Comparison of ENCODE assay signal across 8 mouse cellular contexts in the genomic region with DNA sequence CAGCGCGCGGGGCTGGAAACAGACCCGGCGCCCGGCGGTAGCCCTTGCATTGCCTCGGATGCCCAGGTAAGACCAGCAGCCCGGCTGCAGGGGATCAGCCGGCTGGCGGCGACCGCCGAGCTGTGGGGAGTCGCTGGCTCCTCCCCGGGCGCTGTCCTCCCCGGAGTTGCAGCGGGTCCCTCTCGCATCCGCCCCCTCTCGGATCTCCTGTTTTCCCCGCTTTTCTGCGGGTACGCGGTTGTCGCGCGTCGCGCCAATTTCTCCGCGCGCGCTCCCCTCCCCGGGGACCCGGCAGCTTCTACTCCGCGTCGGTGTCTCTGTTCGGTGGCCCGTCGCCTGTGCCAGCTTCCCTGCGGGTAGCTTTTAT. TPM values are rescaled to one million over a fixed set of nuclear protein-coding genes. Genes with fewer than 3 reads are reported as not detected.
DNase-seq lines count a peak whose midpoint lies in the region; ATAC-seq and TF ChIP-seq lines count a peak whose summit lies in the region.

No protein-coding gene starts in this region.

- H3K27ac ChIP-seq in limb, embryonic 11.5 days (replicated peaks; ENCODE audit: low read depth, low read length) = peak overlapping the region; percentile 86
- H3K27ac ChIP-seq in olfactory bulb, adult 2 months (ENCODE audit: insufficient read depth, low read depth, low read length) = peak overlapping the region; percentile 58

- H3K27me3 ChIP-seq in limb, embryonic 11.5 days (ENCODE audit: control insufficient read depth, insufficient read depth, low read length) = no peaks in the 10 kb centered on the region

- peaks cover 5% of the 10 kb centered on the region; the same call in 1 of the 2 replicates for H3K4me1 ChIP-seq in limb, embryonic 11.5 days (ENCODE audit: control insufficient read depth, insufficient read depth, low read length)
- peaks cover 10% of the 10 kb centered on the region; the same call in 1 of the 2 replicates for H3K4me1 ChIP-seq in olfactory bulb, adult 2 months (ENCODE audit: control insufficient read depth, insufficient read depth, low read length)

- H3K4me3 ChIP-seq in limb, embryonic 11.5 days (ENCODE audit: low read depth, low read length) = peak overlapping the region; percentile 76
- peak overlapping the region; percentile 77 for H3K4me3 ChIP-seq in olfactory bulb, adult 2 months (ENCODE audit: insufficient read depth, low read depth, low read length)

- under 1% methylated on average over 33 of the region's 44 CpGs for WGBS in limb, embryonic 11.5 days
- WGBS in olfactory bulb, adult 2 months = under 1% methylated on average over 44 of the region's 44 CpGs

- H3K36me3 ChIP-seq in limb, embryonic 11.5 days (ENCODE audit: control insufficient read depth, insufficient read depth, low read length) = no peaks in the 10 kb centered on the region

- H3K4me2 ChIP-seq in limb, embryonic 11.5 days (ENCODE audit: low read depth, severe bottlenecking) = peak overlapping the region; percentile 57

- no peak for TF ChIP-seq POLR2A in olfactory bulb, adult 2 months (IDR thresholded peaks at IDR 0.05; ENCODE audit: insufficient read depth, low read depth, low read length)

- TF ChIP-seq CTCF in olfactory bulb, adult 2 months (IDR thresholded peaks at IDR 0.05; ENCODE audit: insufficient read depth, low read depth, low read length) = no peak

- H3K9ac ChIP-seq in limb, embryonic 11.5 days (ENCODE audit: low read length) = peak overlapping the region; percentile 72

- peak; percentile 88 for ATAC-seq in limb, embryonic 11.5 days (ENCODE audit: insufficient number of reproducible peaks, low FRiP score, low TSS enrichment, low read depth)

- DNase-seq in frontal cortex, adult 2 months (ENCODE audit: extremely low spot score in 1 of 2, low spot score in 1 of 2) = peak; percentile 14 to 59
- DNase-seq in frontal cortex, postnatal 14 days (ENCODE audit: low spot score in 2 of 2) = no peak
- peak; percentile 82 for DNase-seq in thymus, postnatal 0 days (ENCODE audit: low spot score)
- no peak for DNase-seq in thymus, adult 18-20 months
- no peak for DNase-seq in limb, embryonic 11.5 days (ENCODE audit: low spot score)
- DNase-seq in frontal cortex, postnatal 10 days (ENCODE audit: low spot score in 2 of 2) = no peak
- DNase-seq in right cerebral cortex, adult 2 months (ENCODE audit: low spot score in 2 of 2) = no peak

- no peaks in the 10 kb centered on the region for H3K9me3 ChIP-seq in limb, embryonic 11.5 days (ENCODE audit: control insufficient read depth, low read length)

RNA-seq across cellular contexts. Expression of a gene that starts 0.4 kb away (rescaled TPM):
- polyA plus RNA-seq in frontal cortex, adult 2 months (2012; rRNA removed) = 24.6 and 26.5 TPM in 2 replicates
- polyA plus RNA-seq in thymus, postnatal 0 days (2015; fragmentation: Nextera tagmentation; extraction: Ambion mirVana) = 18.0 and 18.8 TPM in 2 replicates
- 14.8 and 16.9 TPM in 2 replicates for polyA plus RNA-seq in limb, embryonic 11.5 days (2014; fragmentation: Nextera tagmentation; extraction: Ambion mirVana)
- not detected in 2 replicates for polyA plus RNA-seq in olfactory bulb, adult 2 months (2012; ENCODE audit: insufficient read depth, insufficient read length, low replicate concordance, missing spikeins)

RNA-seq across cellular contexts. Expression of a gene that starts 0.5 kb away (rescaled TPM):
- 20.3 and 22.2 TPM in 2 replicates for polyA plus RNA-seq in frontal cortex, adult 2 months (2012; rRNA removed)
- 38.5 and 39.6 TPM in 2 replicates for polyA plus RNA-seq in thymus, postnatal 0 days (2015; fragmentation: Nextera tagmentation; extraction: Ambion mirVana)
- polyA plus RNA-seq in limb, embryonic 11.5 days (2014; fragmentation: Nextera tagmentation; extraction: Ambion mirVana) = 27.8 and 29.2 TPM in 2 replicates
- not detected in 2 replicates for polyA plus RNA-seq in olfactory bulb, adult 2 months (2012; ENCODE audit: insufficient read depth, insufficient read length, low replicate concordance, missing spikeins)

RNA-seq across cellular contexts. Expression of a gene that starts 28.7 kb away (rescaled TPM):
- 14.9 and 16.8 TPM in 2 replicates for polyA plus RNA-seq in frontal cortex, adult 2 months (2012; rRNA removed)
- 34.5 and 36.2 TPM in 2 replicates for polyA plus RNA-seq in thymus, postnatal 0 days (2015; fragmentation: Nextera tagmentation; extraction: Ambion mirVana)
- polyA plus RNA-seq in limb, embryonic 11.5 days (2014; fragmentation: Nextera tagmentation; extraction: Ambion mirVana) = 22.9 and 25.6 TPM in 2 replicates
- not detected in 2 replicates for polyA plus RNA-seq in olfactory bulb, adult 2 months (2012; ENCODE audit: insufficient read depth, insufficient read length, low replicate concordance, missing spikeins)

Comparison
In these comparisons a context has a peak if more than half of its experiments do, and no peak if none do; other contexts are left out.
1. DNase-seq: peak in frontal cortex, adult 2 months (2 of 2) and thymus, postnatal 0 days (single experiment); none in frontal cortex, postnatal 14 days (0 of 2), thymus, adult 18-20 months (0 of 2), limb, embryonic 11.5 days (single experiment), frontal cortex, postnatal 10 days (0 of 2) and right cerebral cortex, adult 2 months (0 of 2).
2. RNA of a gene that starts 0.4 kb away (polyA plus RNA-seq): 24.6 to 26.5 TPM in frontal cortex, adult 2 months, 18.0 to 18.8 TPM in thymus, postnatal 0 days and 14.8 to 16.9 TPM in limb, embryonic 11.5 days; not detected in olfactory bulb, adult 2 months; every median in the first group is over 10 times any median in the second.
3. RNA of a gene that starts 0.5 kb away (polyA plus RNA-seq): 38.5 to 39.6 TPM in thymus, postnatal 0 days, 27.8 to 29.2 TPM in limb, embryonic 11.5 days and 20.3 to 22.2 TPM in frontal cortex, adult 2 months; not detected in olfactory bulb, adult 2 months; every median in the first group is over 10 times any median in the second.